Mouse (Mus musculus) adrenal gland, adult 18-20 months (tissue): Measurements from ENCODE around the gene Slc22a27. TPM values are rescaled to one million over a fixed set of nuclear protein-coding genes. Genes with fewer than 3 reads are reported as not detected.
"Not testable (repeated sequence)": the region's sequence is repeated elsewhere in the genome, so short reads cannot be mapped to it uniquely, and the experiment has no call there.

Source experiments
- DNase-seq, 2 experiments: peaks; one replicate each; pipeline ENCODE4 v3.0.0; 2021 to 2022; ENCODE audit warnings: low spot score in 2 of 2
- long read RNA-seq, 2 experiments: library from polyadenylated mRNA; stranded (forward); transcript quantifications; one replicate each; pipeline ENCODE4 v2.0.0; 2021
- microRNA-seq, 2 experiments: library from miRNA; unstranded; fragments of <30 nt; microRNA quantifications; one replicate each; pipeline ENCODE4 v1.2.0; 2021; ENCODE audit warnings: borderline number of aligned reads in 2 of 2
- total RNA-seq, 2 experiments: library from RNA; stranded (reverse); gene quantifications; 1 replicate in 1 of 2; 2 replicates in 1 of 2; pipeline ENCODE4 v1.2.3; 2021

The Slc22a27 gene
- not detected for total RNA-seq
- long read RNA-seq, experiment 1 = 0 reads
- long read RNA-seq, experiment 2 = 0 reads

- DNase-seq = not testable (repeated sequence)
Observed at GRCm38 (mm10) chr19:7965927-7966326, at the start of gene Slc22a27. Slc22a27 (minus strand) TSS chr19:7966027.

GRCm38 (mm10) chr19:8011596-8011995, 45.8 kb upstream of the Slc22a27 start:
- not testable (repeated sequence) for DNase-seq

- DNase-seq = not testable (repeated sequence)
Observed at GRCm38 (mm10) chr19:8009086-8009485, 43.3 kb upstream of the Slc22a27 start.

GRCm38 (mm10) chr19:7968703-7969102, 2.9 kb upstream of the Slc22a27 start:
- DNase-seq = no peak

GRCm38 (mm10) chr19:7966550-7966949, 723 bp upstream of the Slc22a27 start:
- not testable (repeated sequence) for DNase-seq

GRCm38 (mm10) chr19:7939391-7939790, 26.4 kb downstream of the Slc22a27 start:
- not testable (repeated sequence) for DNase-seq

GRCm38 (mm10) chr19:7876626-7877025, 89.2 kb downstream of the Slc22a27 start:
- no peak for DNase-seq

- DNase-seq = no peak
Observed at GRCm38 (mm10) chr19:7829851-7830250, 136.0 kb downstream of the Slc22a27 start.

Small RNA genes lying within 50 kb of the gene (microRNA-seq; reads per million reads assigned to microRNA genes)
- 0 reads per million in 2 experiments for gene Gm24951

Other genes starting within 250 kb of the Slc22a27 start
- gene Slc22a26, start 163.4 kb downstream of the Slc22a27 start, total RNA-seq = under 1 TPM in 1 of 2 experiments, not detected in 1; 0.10 TPM
- gene Slc22a28, start 166.0 kb upstream of the Slc22a27 start, total RNA-seq = not detected